32 mouse cellular contexts compared by ENCODE assay signal in the genomic region with DNA sequence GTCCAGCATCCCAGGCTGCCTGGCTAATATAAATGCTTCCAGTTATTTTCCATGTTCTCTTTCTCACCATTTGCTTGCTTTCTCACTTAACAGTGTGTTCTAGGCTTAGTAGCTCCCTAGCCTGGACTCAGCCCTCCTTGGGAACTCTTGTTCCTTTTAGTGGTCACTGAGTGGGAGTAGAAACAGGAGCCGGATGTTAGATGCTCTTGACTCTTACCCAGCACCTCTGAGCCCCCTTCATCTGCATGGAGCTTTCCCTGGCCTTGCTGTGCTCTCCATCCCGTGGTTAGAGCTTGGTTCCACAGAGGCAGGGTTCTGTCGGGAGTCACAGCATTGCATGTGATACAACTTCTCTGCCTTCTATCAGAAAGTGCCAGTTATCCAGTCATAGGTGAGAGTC.
"Had no signal": no experiment of that assay in that cellular context is flagged by ENCODE, and none has a peak within 500 bp of the region (broad histone marks: within the 10 kb centered on the region; RNA-seq: fewer than 3 reads in every experiment).

No protein-coding gene starts in this region.

- DNase-seq: left cerebral cortex, postnatal 4 days; liver; liver, embryonic 13.5 days; liver, postnatal 0 days; lung, adult 18-20 months; lung, adult 2 months; lung, embryonic 14.5 days; lung, postnatal 10 days; lung, postnatal 14 days; lung, postnatal 36 days; lung, postnatal 4 days; midbrain, embryonic 14.5 days had no signal

- H3K9ac ChIP-seq: limb, embryonic 12.5 days; limb, embryonic 13.5 days; limb, embryonic 15.5 days; liver, embryonic 12.5 days; liver, embryonic 13.5 days; liver, embryonic 14.5 days; liver, embryonic 15.5 days; liver, postnatal 0 days; lung, embryonic 14.5 days; lung, embryonic 15.5 days; midbrain, embryonic 12.5 days; midbrain, embryonic 13.5 days; midbrain, embryonic 15.5 days; neural tube, embryonic 12.5 days; neural tube, embryonic 13.5 days had no signal

- H3K4me3 ChIP-seq: limb, embryonic 10.5 days; limb, embryonic 12.5 days; limb, embryonic 13.5 days; limb, embryonic 15.5 days; liver, embryonic 12.5 days; liver, embryonic 13.5 days; liver, embryonic 15.5 days; lung, embryonic 15.5 days; megakaryocyte, embryonic 14.5 days; midbrain, embryonic 10.5 days; midbrain, embryonic 12.5 days; midbrain, embryonic 13.5 days; midbrain, embryonic 15.5 days; neural tube, embryonic 12.5 days; neural tube, embryonic 13.5 days had no signal

- H3K4me2 ChIP-seq: limb, embryonic 12.5 days; limb, embryonic 13.5 days; limb, embryonic 15.5 days; liver, embryonic 11.5 days; liver, embryonic 12.5 days; liver, embryonic 13.5 days; liver, embryonic 15.5 days; lung, embryonic 14.5 days; lung, embryonic 15.5 days; midbrain, embryonic 11.5 days; midbrain, embryonic 12.5 days; midbrain, embryonic 13.5 days; midbrain, embryonic 15.5 days; neural tube, embryonic 12.5 days; neural tube, embryonic 13.5 days had no signal

- H3K9me3 ChIP-seq: limb, embryonic 10.5 days; limb, embryonic 12.5 days; limb, embryonic 13.5 days; limb, embryonic 15.5 days; liver, embryonic 12.5 days; liver, embryonic 13.5 days; liver, embryonic 15.5 days; lung, embryonic 15.5 days; megakaryocyte, embryonic 14.5 days; midbrain, embryonic 10.5 days; midbrain, embryonic 12.5 days; midbrain, embryonic 13.5 days; midbrain, embryonic 15.5 days; neural tube, embryonic 12.5 days; neural tube, embryonic 13.5 days had no signal

- ATAC-seq: liver, embryonic 12.5 days; liver, postnatal 0 days; lung, postnatal 0 days; midbrain, embryonic 13.5 days; midbrain, embryonic 15.5 days; midbrain, embryonic 16.5 days had no signal

- H3K27ac ChIP-seq: limb, embryonic 10.5 days; limb, embryonic 12.5 days; limb, embryonic 13.5 days; limb, embryonic 15.5 days; liver, embryonic 12.5 days; liver, embryonic 13.5 days; liver, embryonic 14.5 days; liver, embryonic 15.5 days; lung, embryonic 15.5 days; macrophage; midbrain, embryonic 10.5 days; midbrain, embryonic 12.5 days; midbrain, embryonic 13.5 days; midbrain, embryonic 15.5 days; neural tube, embryonic 12.5 days; neural tube, embryonic 13.5 days had no signal

- H3K27me3 ChIP-seq: limb, embryonic 12.5 days; limb, embryonic 13.5 days; limb, embryonic 15.5 days; liver, embryonic 12.5 days; liver, embryonic 13.5 days; liver, embryonic 15.5 days; lung, embryonic 15.5 days; megakaryocyte, embryonic 14.5 days; midbrain, embryonic 12.5 days; midbrain, embryonic 13.5 days; midbrain, embryonic 15.5 days; neural tube, embryonic 12.5 days; neural tube, embryonic 13.5 days had no signal

- H3K4me1 ChIP-seq: limb, embryonic 13.5 days had no signal
